Mouse (Mus musculus) hindbrain, embryonic 10.5 days (tissue): ENCODE data around the gene Lag3. TPM values are rescaled to one million over a fixed set of nuclear protein-coding genes. Genes with fewer than 3 reads are reported as not detected.
A peak's percentile ranks its signal among the peaks of the same experiment; 100 is the strongest.

ENCODE experiments used
- DNase-seq: peaks from one replicate; pipeline ENCODE4 v3.0.0-alpha.2; 2017; ENCODE audit warnings: low spot score
- H3K27ac ChIP-seq: fragments of 300-500 bp; sonication (generic); 2 replicates; pipeline ENCODE4 v1.5.1; 2016; ENCODE audit warnings: mild to moderate bottlenecking, moderate library complexity
- H3K27me3 ChIP-seq: fragments of 300-500 bp; sonication (generic); 2 replicates; pipeline ENCODE4 v1.6.1; 2016; ENCODE audit warnings: mild to moderate bottlenecking; ENCODE audit not compliant: poor library complexity, insufficient read depth, severe bottlenecking
- H3K36me3 ChIP-seq: fragments of 300-500 bp; sonication (generic); 2 replicates; pipeline ENCODE4 v1.6.1; 2016; ENCODE audit warnings: mild to moderate bottlenecking, moderate library complexity
- H3K4me1 ChIP-seq: fragments of 300-500 bp; sonication (generic); replicated peaks from 2 replicates; pipeline ENCODE4 v1.6.1; 2016; ENCODE audit warnings: mild to moderate bottlenecking
- H3K4me3 ChIP-seq: fragments of 300-500 bp; sonication (generic); 2 replicates; pipeline ENCODE4 v1.5.1; 2016; ENCODE audit warnings: mild to moderate bottlenecking, moderate library complexity
- H3K9me3 ChIP-seq: fragments of 300-500 bp; sonication (generic); 2 replicates; pipeline ENCODE4 v1.6.1; 2016; ENCODE audit warnings: mild to moderate bottlenecking, moderate library complexity
- WGBS: fragments of 180-500 bp; shearing (Covaris S2); methylation state at CpG from one replicate; pipeline ENCODE4 v1.1.7; 2016; 5-methylcytosine and 5-hydroxymethylcytosine counted together
- polyA plus RNA-seq: library from polyadenylated mRNA; unstranded; fragments of >200 nt; fragmentation: Nextera tagmentation; extraction: Ambion mirVana; gene quantifications from 2 replicates; pipeline ENCODE4 v1.2.1, GENCODE M21; 2016

Gene Lag3
- 1.1 and 1.3 TPM in 2 replicates for polyA plus RNA-seq

DNA sequence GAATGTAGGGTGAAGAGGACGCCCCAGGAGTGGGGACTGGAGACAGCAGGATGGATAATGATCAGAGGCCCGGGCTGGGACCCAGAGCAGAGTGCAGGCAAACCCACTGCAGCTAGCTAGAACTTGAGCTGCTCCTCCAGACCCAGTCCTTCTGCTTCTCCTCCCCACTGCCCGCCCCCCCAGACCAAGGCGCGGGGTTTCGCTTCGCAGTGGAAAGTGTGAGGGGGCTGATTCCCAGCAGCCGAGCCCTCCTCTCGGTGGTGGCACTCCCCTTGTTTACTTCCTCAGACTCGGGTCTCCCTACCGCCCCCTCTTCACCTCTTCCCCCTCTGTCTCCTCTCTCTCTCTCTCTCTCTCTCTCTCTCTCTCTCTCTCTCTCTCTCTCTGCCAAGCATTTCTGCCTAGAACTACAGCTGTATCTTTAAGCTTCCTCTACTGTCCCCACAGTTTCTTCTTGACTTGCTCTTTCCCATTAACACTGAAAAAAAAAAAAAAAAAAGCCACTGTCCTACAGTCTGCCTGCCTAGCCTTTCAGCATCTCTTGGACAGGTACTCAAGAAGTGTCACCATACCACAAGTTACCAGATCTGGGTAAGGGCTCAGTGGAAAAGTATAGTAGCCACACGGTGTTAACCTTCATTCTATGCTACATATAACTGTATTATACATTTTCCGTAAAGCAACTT is at the start of gene Lag3:
Lag3 (minus strand) TSS at position 173 of the 686 bp plus-strand sequence.
- Histone ChIP-seq H3K4me3 (peak within 1 kb of the TSS; percentile 21; the same call in 1 of the 2 replicates), H3K36me3 (peaks cover 32% of the 10 kb centered on the region), H3K27me3 (peaks cover 49% of the 10 kb centered on the region), H3K27ac (peak within 1 kb of the TSS; percentile 59; the same call in 1 of the 2 replicates), H3K9me3 (no peaks in the 10 kb centered on the region), H3K4me1 (peaks cover 59% of the 10 kb centered on the region)
- WGBS: 23% methylated on average over 13 of the region's 13 CpGs
- peak; percentile 18 for DNase-seq

DNA sequence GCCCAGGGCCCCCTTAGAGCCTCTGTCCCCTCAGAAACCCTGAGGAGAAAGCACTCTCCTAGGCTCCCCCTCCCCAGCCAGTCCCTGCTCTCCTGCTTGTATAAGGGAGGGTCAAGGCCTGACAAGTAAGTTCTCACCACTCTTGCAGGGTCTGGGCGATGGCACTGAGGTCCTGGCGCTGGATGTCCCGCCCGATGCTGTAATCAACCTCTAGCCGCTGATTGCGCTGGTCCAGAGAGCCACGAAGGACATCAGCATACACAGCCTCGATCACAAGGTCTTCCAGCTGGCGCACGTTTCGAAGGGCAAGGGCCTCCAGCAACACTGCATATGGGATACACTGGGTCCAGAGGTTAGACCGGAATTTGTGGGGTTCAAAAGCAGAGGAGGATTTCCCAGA is 49.5 kb upstream of the Lag3 start:
- Histone ChIP-seq H3K9me3 (no peaks in the 10 kb centered on the region), H3K4me3 (no peak overlapping the region), H3K4me1 (peaks cover 17% of the 10 kb centered on the region), H3K27ac (no peak overlapping the region), H3K27me3 (no peaks in the 10 kb centered on the region), H3K36me3 (peaks cover 69% of the 10 kb centered on the region)
- 93% methylated on average over 12 of the region's 12 CpGs for WGBS
- DNase-seq: no peak

DNA sequence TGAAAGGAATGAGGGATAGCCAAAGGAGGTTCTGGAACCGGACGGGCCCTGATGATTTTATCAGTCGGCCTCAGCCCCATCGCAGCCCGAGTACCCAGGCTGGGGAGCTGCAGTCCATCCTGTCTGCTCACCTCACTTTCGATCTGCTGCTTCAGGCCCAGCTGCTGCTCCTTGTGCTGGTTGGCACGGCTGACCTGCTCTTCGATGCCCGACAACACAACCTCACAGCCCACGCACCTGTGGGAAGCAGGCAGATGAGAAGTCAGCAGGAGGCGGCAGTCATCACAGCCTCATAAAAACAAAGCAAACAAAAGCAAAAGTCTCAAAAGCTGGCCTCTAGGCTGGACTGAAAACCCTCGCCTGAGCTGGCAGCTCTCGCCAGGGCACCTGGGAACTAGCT is 48.5 kb upstream of the Lag3 start:
- peaks cover 9% of the 10 kb centered on the region for H3K4me1 ChIP-seq
- 89% methylated on average over 13 of the region's 13 CpGs for whole genome bisulfite sequencing
- DNase-seq: no peak
- no peak overlapping the region for H3K4me3 ChIP-seq
- H3K27ac ChIP-seq: no peak overlapping the region
- no peaks in the 10 kb centered on the region for H3K9me3 ChIP-seq
- no peaks in the 10 kb centered on the region for H3K27me3 ChIP-seq
- peaks cover 79% of the 10 kb centered on the region for H3K36me3 ChIP-seq

DNA sequence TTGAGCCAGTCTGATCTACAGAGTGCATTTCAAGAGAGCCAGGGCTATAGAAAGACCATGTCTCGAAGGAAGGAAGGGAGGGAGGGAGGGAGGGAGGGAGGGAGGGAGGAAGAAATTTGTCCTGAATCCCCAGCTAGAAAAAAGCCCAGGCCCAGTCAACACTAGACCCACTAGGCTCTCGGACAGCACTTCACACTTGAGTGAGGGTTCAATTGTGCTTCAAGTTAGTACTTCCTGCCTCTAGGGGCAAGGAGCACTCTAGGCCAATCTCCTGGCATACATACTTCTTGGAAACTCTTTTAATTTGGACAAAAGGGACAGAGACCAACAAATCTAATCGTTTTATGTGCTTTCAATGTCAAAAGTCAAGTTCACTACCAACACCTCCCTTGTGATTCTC is 46.6 kb upstream of the Lag3 start:
- Histone ChIP-seq H3K4me3 (no peak overlapping the region), H3K27me3 (no peaks in the 10 kb centered on the region), H3K27ac (no peak overlapping the region), H3K9me3 (no peaks in the 10 kb centered on the region), H3K4me1 (no peaks in the 10 kb centered on the region), H3K36me3 (peaks cover 82% of the 10 kb centered on the region)
- no peak for DNase-seq
- WGBS: 89% methylated on average over 3 of the region's 3 CpGs

DNA sequence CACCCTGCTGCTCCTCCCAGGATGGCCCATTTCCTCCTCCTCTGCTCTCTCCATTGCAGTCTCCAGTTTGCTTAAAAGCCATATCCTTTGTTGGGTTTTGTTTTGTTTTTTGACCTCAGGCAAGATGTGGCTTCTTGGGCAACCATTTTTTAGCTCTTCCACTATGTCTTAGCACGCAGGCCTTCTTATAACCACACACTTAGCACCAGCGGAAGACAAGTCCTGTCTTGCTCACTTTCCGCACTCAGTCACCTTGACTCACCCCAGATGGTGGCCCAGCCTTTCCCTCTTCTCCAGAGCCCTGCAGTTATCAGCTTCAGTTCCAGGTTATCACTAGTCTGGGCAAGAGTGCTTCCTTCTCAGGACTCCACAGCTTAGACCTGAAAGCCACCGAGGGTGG is 43.7 kb upstream of the Lag3 start:
- peaks cover 8% of the 10 kb centered on the region; the same call in 1 of the 2 replicates for H3K9me3 ChIP-seq
- 97% methylated on average over 4 of the region's 4 CpGs for WGBS
- no peak for DNase-seq
- no peak overlapping the region for H3K4me3 ChIP-seq
- no peak overlapping the region for H3K27ac ChIP-seq
- peaks cover 57% of the 10 kb centered on the region for H3K36me3 ChIP-seq
- no peaks in the 10 kb centered on the region for H3K27me3 ChIP-seq
- no peaks in the 10 kb centered on the region for H3K4me1 ChIP-seq

DNA sequence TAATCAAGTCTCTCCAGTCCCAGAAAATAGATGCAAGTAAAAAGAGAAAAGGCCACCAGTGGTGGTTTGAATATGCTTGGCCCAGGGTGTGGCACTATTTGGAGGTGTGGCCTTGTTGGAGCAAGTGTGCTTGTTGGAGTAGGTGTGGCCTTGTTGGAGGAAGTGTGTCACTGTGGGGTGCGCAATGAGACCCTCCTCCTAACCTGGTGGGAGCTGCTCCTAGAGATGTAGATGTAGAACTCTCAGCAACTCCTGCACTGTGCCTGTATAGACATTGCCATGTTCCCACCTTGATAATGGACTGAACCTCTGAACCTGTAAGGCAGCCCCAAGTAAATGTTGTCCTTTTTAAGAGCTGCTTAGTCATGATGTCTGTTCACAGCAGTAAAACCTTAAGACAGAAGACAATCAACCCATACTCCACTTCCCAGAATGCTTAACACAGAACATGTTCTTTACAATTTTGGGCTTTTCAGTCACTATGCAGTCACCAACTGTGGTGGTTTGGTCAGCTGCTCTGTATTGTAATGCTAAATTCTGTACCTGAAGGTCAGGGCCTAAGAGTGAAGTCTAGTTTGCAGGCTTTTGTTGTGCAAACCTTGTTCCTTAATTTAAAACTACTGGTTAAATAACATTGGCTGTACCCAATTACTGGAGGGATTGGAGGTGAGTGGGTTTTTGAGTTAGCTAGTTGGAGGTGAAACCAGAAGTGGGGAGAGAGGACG is 42.6 kb upstream of the Lag3 start:
- Histone ChIP-seq H3K27me3 (no peaks in the 10 kb centered on the region), H3K4me1 (no peaks in the 10 kb centered on the region), H3K4me3 (no peak overlapping the region), H3K36me3 (peaks cover 47% of the 10 kb centered on the region), H3K9me3 (peaks cover 8% of the 10 kb centered on the region; the same call in 1 of the 2 replicates), H3K27ac (no peak overlapping the region)
- DNase-seq: no peak
- 82% methylated on average over 2 of the region's 2 CpGs for WGBS

DNA sequence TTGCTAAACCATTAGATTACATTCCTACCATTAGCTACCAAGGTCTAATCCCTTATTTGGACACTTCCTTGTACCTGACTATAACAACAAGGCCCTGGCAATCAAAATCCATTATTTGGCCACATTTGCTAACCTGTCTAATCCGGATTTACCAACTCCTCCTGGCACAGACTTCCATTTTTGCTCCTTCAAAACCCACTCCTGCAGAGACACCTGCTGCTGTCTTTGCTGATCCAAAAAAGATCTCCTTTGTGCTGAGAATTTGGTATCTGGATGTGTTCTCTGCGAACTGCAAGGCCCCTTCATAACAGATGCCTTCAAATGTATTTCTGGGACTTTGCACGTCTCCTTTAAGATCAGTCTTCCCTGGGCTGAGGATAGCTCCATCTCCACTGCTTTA is 32.0 kb upstream of the Lag3 start:
- Histone ChIP-seq H3K9me3 (no peaks in the 10 kb centered on the region), H3K36me3 (peaks cover 16% of the 10 kb centered on the region), H3K4me1 (no peaks in the 10 kb centered on the region), H3K27me3 (no peaks in the 10 kb centered on the region), H3K27ac (no peak overlapping the region), H3K4me3 (no peak overlapping the region)
- DNase-seq: no peak
- WGBS: 89% methylated on average over 3 of the region's 3 CpGs

DNA sequence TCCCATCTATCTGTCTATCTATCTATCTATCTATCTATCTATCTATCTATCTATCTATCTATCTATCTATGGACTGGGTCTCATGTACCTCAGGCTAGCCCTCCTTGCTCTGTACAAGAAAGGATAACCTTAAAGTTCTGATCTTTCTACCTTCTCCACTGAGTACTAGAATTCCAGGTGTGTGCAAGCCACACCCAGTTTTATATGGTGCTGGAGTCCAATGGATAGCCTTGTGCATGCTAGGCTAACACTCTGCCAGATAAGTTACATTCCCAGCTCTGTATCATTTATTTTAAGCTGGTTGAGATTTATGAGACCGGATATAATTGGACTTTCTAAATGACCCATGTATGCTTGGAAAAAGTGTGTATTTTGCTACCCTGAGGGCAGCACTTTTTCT is 30.2 kb upstream of the Lag3 start:
- Histone ChIP-seq H3K27ac (no peak overlapping the region), H3K36me3 (peaks cover 34% of the 10 kb centered on the region), H3K9me3 (no peaks in the 10 kb centered on the region), H3K4me3 (no peak overlapping the region), H3K27me3 (no peaks in the 10 kb centered on the region), H3K4me1 (no peaks in the 10 kb centered on the region)
- WGBS: 92% methylated on average over 1 of the region's 1 CpGs
- DNase-seq: no peak

DNA sequence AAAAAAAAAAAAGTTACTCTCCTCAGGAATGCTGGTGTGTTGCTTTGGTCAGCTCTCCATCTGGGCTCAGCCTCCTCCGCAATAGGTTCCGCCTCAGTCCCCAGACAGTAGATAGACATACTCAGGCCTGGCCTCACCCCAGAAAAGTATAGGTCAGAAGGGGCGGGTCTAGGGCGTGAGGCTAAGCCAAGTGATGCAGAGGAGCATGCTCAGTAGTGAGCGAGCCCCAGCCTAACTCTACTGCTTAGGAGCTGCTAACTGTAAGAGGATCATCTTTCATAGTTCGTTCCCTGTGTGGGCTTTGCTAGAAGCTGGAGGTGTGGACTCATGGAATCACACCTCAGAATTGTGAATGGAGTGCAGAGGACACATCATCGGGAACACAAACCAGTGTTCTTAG is 27.0 kb upstream of the Lag3 start:
- no peaks in the 10 kb centered on the region for H3K9me3 ChIP-seq
- DNase-seq: no peak
- peaks cover 12% of the 10 kb centered on the region for H3K4me1 ChIP-seq
- H3K36me3 ChIP-seq: peaks cover 66% of the 10 kb centered on the region
- 90% methylated on average over 7 of the region's 7 CpGs for WGBS
- no peak overlapping the region for H3K4me3 ChIP-seq
- no peak overlapping the region for H3K27ac ChIP-seq
- H3K27me3 ChIP-seq: no peaks in the 10 kb centered on the region

DNA sequence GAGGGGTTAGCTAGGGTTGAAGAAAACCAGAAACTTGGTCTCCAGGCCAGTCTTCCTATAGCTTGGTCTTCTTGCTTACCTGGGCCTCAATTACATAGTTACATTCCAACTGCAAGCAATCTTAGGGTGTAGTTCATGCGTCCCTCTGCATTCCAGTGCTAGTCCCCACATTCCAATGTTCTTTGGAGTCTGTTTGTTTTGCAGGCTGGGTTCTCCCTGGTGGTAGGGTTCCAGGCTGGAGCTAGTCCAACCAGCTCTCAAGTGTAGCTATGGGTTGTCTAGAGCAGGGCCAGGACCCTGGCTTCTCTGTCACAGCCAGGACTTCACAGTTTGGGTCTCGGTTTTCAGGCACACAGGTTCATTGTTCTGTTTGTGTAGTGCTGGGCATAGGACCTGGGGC is 26.0 kb upstream of the Lag3 start:
- peaks cover 76% of the 10 kb centered on the region for H3K36me3 ChIP-seq
- DNase-seq: no peak
- H3K9me3 ChIP-seq: 0 out of 2 replicates have a peak, but pooled peaks cover 3% of the 10 kb centered on the region
- H3K27ac ChIP-seq: no peak overlapping the region
- no peak overlapping the region for H3K4me3 ChIP-seq
- 91% methylated on average over 2 of the region's 2 CpGs for WGBS
- H3K4me1 ChIP-seq: peaks cover 18% of the 10 kb centered on the region
- H3K27me3 ChIP-seq: no peaks in the 10 kb centered on the region

DNA sequence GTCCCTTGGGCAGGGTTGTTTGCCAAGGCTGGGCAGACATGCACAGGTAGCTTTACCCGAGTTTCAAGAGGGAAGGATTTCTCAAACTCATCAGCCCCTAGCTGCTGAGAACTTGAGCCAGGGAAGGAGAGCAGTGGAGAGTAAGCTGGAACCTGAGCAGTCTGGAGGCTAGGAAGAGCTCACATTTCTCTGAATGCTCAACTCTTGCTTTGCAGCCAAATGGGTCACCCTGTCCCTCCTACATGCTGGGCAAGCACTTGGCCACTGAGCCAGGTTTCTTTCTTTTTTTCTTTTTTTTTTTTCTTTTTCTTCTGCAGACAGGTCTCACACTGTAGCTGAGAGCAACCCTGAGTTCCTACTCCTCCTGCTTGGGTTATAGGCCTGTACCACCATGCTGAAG is 25.2 kb upstream of the Lag3 start:
- Histone ChIP-seq H3K4me3 (no peak overlapping the region), H3K27ac (no peak overlapping the region), H3K4me1 (peaks cover 24% of the 10 kb centered on the region), H3K9me3 (0 out of 2 replicates have a peak, but pooled peaks cover 3% of the 10 kb centered on the region), H3K27me3 (no peaks in the 10 kb centered on the region), H3K36me3 (peaks cover 78% of the 10 kb centered on the region)
- no peak for DNase-seq
- WGBS: 91% methylated on average over 1 of the region's 1 CpGs

DNA sequence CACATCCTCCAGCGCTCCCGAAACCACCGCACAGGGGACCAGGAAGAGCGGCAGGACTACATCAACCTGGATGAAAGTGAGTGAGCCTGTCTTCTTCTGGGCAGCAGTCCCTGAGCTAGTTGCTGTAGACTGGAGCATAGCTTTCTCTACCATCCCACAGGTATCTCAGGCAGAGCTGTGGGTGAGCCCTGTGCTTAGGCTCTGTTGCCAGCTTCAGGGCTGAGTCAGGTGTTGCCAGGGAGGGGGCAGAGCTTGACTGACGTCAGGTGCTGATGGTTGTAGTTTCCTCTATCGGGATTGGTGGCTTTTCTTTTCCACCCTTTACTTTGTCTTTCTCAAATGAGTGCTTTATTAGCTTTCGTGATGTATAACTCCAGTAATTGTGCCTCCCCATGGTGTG is 23.2 kb upstream of the Lag3 start:
- Histone ChIP-seq H3K9me3 (0 out of 2 replicates have a peak, but pooled peaks cover 3% of the 10 kb centered on the region), H3K4me3 (no peak overlapping the region), H3K36me3 (peaks cover 73% of the 10 kb centered on the region), H3K27ac (no peak overlapping the region), H3K27me3 (no peaks in the 10 kb centered on the region), H3K4me1 (peaks cover 34% of the 10 kb centered on the region)
- DNase-seq: no peak
- 94% methylated on average over 7 of the region's 7 CpGs for WGBS

DNA sequence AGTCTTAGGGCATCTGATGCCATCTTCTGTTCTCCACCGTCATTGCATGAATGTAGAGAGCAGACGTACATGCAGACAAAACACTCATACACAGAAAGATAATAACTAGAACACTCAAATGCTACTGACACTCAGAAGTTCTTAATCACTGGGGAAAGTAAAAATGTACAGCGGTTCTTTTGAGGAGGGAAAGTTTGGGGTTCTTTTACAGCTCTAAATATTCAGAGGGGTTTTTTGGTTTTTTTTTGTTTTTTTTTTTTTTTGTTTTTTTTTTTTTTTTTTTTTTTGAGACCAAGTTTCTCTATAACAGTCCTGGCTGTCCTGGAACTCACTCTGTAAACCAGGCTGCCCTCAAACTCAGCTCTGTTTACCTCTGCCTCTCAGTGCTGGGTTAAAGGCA is 21.6 kb upstream of the Lag3 start:
- 97% methylated on average over 3 of the region's 3 CpGs for WGBS
- peak overlapping the region; percentile 88 for H3K4me3 ChIP-seq
- no peaks in the 10 kb centered on the region for H3K27me3 ChIP-seq
- no peak for DNase-seq
- H3K27ac ChIP-seq: no peak overlapping the region
- peaks cover 37% of the 10 kb centered on the region for H3K4me1 ChIP-seq
- H3K9me3 ChIP-seq: 0 out of 2 replicates have a peak, but pooled peaks cover 3% of the 10 kb centered on the region
- H3K36me3 ChIP-seq: peaks cover 58% of the 10 kb centered on the region
